Mouse (Mus musculus) limb, embryonic 13.5 days (tissue): ENCODE data around the gene Fabp2. TPM values are rescaled to one million over a fixed set of nuclear protein-coding genes. Genes with fewer than 3 reads are reported as not detected.
A peak's percentile ranks its signal among the peaks of the same experiment; 100 is the strongest.
"Not testable (repeated sequence)": the region's sequence is repeated elsewhere in the genome, so short reads cannot be mapped to it uniquely, and the experiment has no call there.

Source experiments
- ATAC-seq: fragments of 200-750 bp; cut with Nextera tagmentation; 2 replicates; pipeline ENCODE4 v1.8.0; 2017; ENCODE audit warnings: low read depth, moderate number of reproducible peaks, moderate TSS enrichment; ENCODE audit not compliant: low FRiP score
- H3K27ac ChIP-seq: fragments of 300-500 bp; sonication (generic); 2 replicates; pipeline ENCODE4 v1.5.1; 2015; ENCODE audit warnings: inconsistent platforms, mild to moderate bottlenecking, moderate library complexity
- H3K27me3 ChIP-seq: fragments of 300-500 bp; sonication (generic); 2 replicates; pipeline ENCODE4 v1.6.1; 2015; ENCODE audit warnings: mild to moderate bottlenecking, inconsistent platforms
- H3K36me3 ChIP-seq: fragments of 300-500 bp; sonication (generic); 2 replicates; pipeline ENCODE4 v1.6.1; 2015; ENCODE audit warnings: inconsistent platforms, mild to moderate bottlenecking, moderate library complexity
- H3K4me1 ChIP-seq: fragments of 300-500 bp; sonication (generic); 2 replicates; pipeline ENCODE4 v1.6.1; 2015; ENCODE audit warnings: inconsistent platforms
- H3K4me2 ChIP-seq: fragments of 300-500 bp; sonication (generic); replicated peaks from 2 replicates; pipeline ENCODE4 v1.6.1; 2015; ENCODE audit warnings: inconsistent platforms, mild to moderate bottlenecking, moderate library complexity
- H3K4me3 ChIP-seq: fragments of 300-500 bp; sonication (generic); 2 replicates; pipeline ENCODE4 v1.5.1; 2015; ENCODE audit warnings: moderate library complexity, mild to moderate bottlenecking, inconsistent platforms
- H3K9ac ChIP-seq: fragments of 300-500 bp; sonication (generic); 2 replicates; pipeline ENCODE4 v1.6.1; 2015; ENCODE audit warnings: mild to moderate bottlenecking, inconsistent platforms
- H3K9me3 ChIP-seq: fragments of 300-500 bp; sonication (generic); 2 replicates; pipeline ENCODE4 v1.6.1; 2016; ENCODE audit warnings: inconsistent platforms
- WGBS: fragments of 180-500 bp; shearing (Covaris S2); methylation state at CpG from one replicate; pipeline ENCODE4 v1.1.7; 2015; 5-methylcytosine and 5-hydroxymethylcytosine counted together
- polyA plus RNA-seq: library from polyadenylated mRNA; unstranded; fragments of >200 nt; fragmentation: Nextera tagmentation; extraction: Ambion mirVana; gene quantifications from 2 replicates; pipeline ENCODE4 v1.2.1, GENCODE M21; 2015

Fabp2 gene
- polyA plus RNA-seq, 1 experiment from 2014 or later, result 0.45 TPM

DNA sequence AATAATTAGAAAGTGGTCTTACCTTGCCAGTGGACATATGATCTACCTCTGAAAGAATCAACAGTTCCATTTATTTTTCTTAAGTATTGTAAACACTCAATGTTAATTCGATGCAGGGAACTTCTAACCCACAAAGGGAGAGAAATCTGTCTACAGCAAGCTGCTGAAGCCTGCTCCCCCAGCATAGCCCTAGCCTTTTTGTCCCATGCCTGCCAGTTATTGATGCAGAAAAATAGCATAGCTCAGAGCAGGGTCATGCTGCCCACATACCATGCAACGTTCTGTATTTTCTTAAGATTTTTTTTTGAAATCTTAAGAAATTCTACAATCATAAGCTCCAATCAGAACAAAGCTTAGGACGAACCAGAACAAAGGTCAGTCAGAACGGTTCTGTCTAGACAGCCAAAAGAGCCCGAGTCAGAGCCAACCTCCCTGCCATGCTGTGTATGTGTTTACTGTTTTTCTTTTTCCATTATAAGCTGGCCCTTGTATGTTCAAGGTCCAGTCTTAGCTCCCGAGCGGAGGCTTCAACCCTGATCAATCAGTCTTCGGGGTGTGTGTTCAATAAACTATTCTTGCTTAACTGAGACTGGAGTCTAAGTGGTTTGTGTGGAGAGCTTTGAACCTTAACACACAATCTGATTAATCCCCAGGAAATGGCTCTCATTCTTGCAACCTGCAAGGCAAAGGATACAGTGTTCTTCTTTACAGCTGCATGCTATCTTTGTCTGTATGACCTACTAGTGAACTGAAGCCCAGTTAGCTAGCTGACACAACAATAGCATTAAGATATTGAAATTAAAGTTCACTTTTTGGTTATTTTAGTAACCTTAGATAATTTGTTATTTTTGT, 27.0 kb downstream of the Fabp2 start:
- 91% methylated on average over 8 of the region's 8 CpGs for WGBS

GRCm38 (mm10) chr3:122923147-122923546, 28.3 kb downstream of the Fabp2 start:
- no peak for ATAC-seq
- Histone ChIP-seq H3K27me3 (no peaks in the 10 kb centered on the region), H3K27ac (no peak overlapping the region), H3K9me3 (no peaks in the 10 kb centered on the region), H3K9ac (no peak overlapping the region), H3K4me1 (peaks cover 12% of the 10 kb centered on the region), H3K4me3 (peak overlapping the region; percentile 60; the same call in 1 of the 2 replicates), H3K4me2 (peak overlapping the region; percentile 64), H3K36me3 (peaks cover 15% of the 10 kb centered on the region; the same call in 1 of the 2 replicates)
- 77% methylated on average over 7 of the region's 7 CpGs for WGBS

More for the DNA sequence above, 27.0 kb downstream of the Fabp2 start:
- H3K9ac ChIP-seq, result no peak overlapping the region
- no peak overlapping the region for H3K27ac ChIP-seq
- peaks cover 8% of the 10 kb centered on the region; the same call in 1 of the 2 replicates for H3K36me3 ChIP-seq
- H3K4me1 ChIP-seq, result peaks cover 12% of the 10 kb centered on the region
- no peak for ATAC-seq
- no peaks in the 10 kb centered on the region for H3K27me3 ChIP-seq
- H3K9me3 ChIP-seq, result no peaks in the 10 kb centered on the region
- H3K4me3 ChIP-seq, result no peak overlapping the region
- no peak overlapping the region for H3K4me2 ChIP-seq

DNA sequence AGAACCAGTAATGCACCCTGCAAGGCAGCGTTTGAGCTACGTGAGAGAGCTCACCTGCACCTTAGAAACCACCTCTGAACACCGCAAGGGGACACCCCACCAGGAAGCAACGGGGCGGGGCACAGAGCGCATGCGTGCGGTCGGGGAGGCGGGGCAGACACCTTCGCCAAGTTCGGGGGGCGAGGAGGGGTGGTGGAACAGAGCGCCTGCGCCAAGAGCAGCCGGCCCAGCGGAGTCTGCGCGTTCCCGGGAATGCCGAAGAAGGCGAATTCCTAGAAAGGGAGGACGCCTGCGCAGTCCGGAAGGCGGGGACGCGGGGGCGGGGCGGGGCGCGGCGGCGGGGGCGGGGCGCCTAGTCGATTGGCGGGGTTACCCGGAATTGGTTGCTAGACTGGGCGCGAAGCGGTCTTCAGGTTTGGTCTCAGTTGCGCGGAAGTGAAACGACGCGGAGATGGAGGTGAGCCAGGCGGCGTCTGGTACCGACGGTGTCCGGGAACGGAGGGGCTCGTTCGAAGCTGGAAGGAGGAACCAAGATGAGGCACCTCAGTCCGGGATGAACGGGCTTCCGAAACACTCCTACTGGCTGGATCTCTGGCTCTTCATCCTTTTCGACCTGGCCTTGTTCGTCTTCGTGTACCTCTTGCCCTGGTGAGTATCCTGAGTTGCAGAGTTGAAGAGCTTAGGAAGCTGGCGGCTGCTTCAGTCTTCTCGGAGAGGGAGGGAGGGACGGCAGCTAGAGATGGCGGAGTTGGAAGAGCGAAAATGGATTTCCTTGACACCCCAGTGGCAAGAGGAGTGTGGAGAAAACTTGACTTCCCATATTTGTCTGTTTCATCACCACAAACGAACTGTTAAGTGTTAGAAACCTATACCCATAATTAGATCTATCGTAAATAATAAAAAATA, 29.4 kb downstream of the Fabp2 start, which contains the start of gene 1810037I17Rik:
Gene 1810037I17Rik, plus strand, starts transcription at position 195 of the 906 bp plus-strand sequence.
- H3K4me2 ChIP-seq, result peak within 1 kb of the TSS; percentile 72
- H3K9me3 ChIP-seq, result no peaks in the 10 kb centered on the region
- peaks cover 12% of the 10 kb centered on the region for H3K4me1 ChIP-seq
- no peaks in the 10 kb centered on the region for H3K27me3 ChIP-seq
- peak within 1 kb of the TSS; percentile 60 for H3K4me3 ChIP-seq
- ATAC-seq, result peak; percentile 99
- H3K9ac ChIP-seq, result peak within 1 kb of the TSS; percentile 74
- peak within 1 kb of the TSS; percentile 77 for H3K27ac ChIP-seq
- peaks cover 15% of the 10 kb centered on the region; the same call in 1 of the 2 replicates for H3K36me3 ChIP-seq
- WGBS, result under 1% methylated on average over 68 of the region's 68 CpGs

- ATAC-seq, result no peak
- no peak overlapping the region for H3K9ac ChIP-seq
Observed at GRCm38 (mm10) chr3:122929723-122930122, 34.9 kb downstream of the Fabp2 start.

GRCm38 (mm10) chr3:122932466-122932865, 37.6 kb downstream of the Fabp2 start:
- H3K4me2 ChIP-seq, result no peak overlapping the region
- H3K4me3 ChIP-seq, result no peak overlapping the region
- H3K4me1 ChIP-seq, result no peaks in the 10 kb centered on the region
- 94% methylated on average over 1 of the region's 1 CpGs for WGBS
- H3K36me3 ChIP-seq, result peaks cover 18% of the 10 kb centered on the region
- ATAC-seq, result no peak
- no peak overlapping the region for H3K27ac ChIP-seq
- no peaks in the 10 kb centered on the region for H3K27me3 ChIP-seq
- no peak overlapping the region for H3K9ac ChIP-seq
- no peaks in the 10 kb centered on the region for H3K9me3 ChIP-seq

More at GRCm38 (mm10) chr3:122929723-122930122, 34.9 kb downstream of the Fabp2 start:
- WGBS, result 86% methylated on average over 6 of the region's 6 CpGs
- no peak overlapping the region for H3K4me2 ChIP-seq
- H3K27ac ChIP-seq, result no peak overlapping the region
- H3K27me3 ChIP-seq, result no peaks in the 10 kb centered on the region
- H3K4me1 ChIP-seq, result peaks cover 12% of the 10 kb centered on the region
- peaks cover 26% of the 10 kb centered on the region for H3K36me3 ChIP-seq
- H3K4me3 ChIP-seq, result no peak overlapping the region
- no peaks in the 10 kb centered on the region for H3K9me3 ChIP-seq

- not testable (repeated sequence) for H3K9me3 ChIP-seq, H3K4me3 ChIP-seq, H3K27ac ChIP-seq, ATAC-seq, H3K4me2 ChIP-seq, H3K9ac ChIP-seq, H3K27me3 ChIP-seq, H3K4me1 ChIP-seq
- 87% methylated on average over 13 of the region's 13 CpGs for WGBS
- H3K36me3 ChIP-seq, result peaks cover 16% of the 10 kb centered on the region
Observed at GRCm38 (mm10) chr3:122937176-122937575, 42.3 kb downstream of the Fabp2 start.

GRCm38 (mm10) chr3:122939215-122939614, 44.3 kb downstream of the Fabp2 start:
- no peak for ATAC-seq
- Histone ChIP-seq H3K9me3 (no peaks in the 10 kb centered on the region), H3K27ac (no peak overlapping the region), H3K4me1 (no peaks in the 10 kb centered on the region), H3K36me3 (peaks cover 9% of the 10 kb centered on the region), H3K9ac (no peak overlapping the region), H3K4me2 (no peak overlapping the region), H3K27me3 (no peaks in the 10 kb centered on the region), H3K4me3 (no peak overlapping the region)
- WGBS, result 74% methylated on average over 2 of the region's 2 CpGs

DNA sequence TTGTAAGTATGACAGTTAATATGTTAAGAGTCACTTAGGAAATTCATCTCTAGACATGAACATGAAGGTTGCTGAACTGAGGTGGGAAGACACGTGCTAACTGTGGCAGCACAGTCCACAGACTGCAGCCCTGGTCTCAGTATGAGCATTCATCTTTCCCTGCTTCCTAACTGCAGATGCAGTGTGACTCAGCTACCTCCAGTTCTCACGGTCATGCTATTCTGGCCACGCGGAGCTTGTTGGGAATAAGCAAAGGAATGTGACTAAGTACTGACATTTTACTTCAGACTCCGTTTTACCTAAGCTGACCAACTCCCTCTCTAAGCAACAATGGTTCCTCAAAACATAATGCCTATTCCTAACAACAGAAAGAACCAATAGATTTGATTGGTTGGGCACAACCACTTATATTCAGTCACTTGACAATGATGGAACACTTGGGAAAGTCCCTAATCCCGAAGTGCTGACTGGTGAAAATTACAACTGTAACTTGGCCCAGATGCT, 48.6 kb downstream of the Fabp2 start:
- H3K27me3 ChIP-seq, result no peaks in the 10 kb centered on the region
- H3K36me3 ChIP-seq, result peaks cover 5% of the 10 kb centered on the region; the same call in 1 of the 2 replicates
- 82% methylated on average over 6 of the region's 6 CpGs for WGBS
- no peaks in the 10 kb centered on the region for H3K4me1 ChIP-seq
- H3K4me2 ChIP-seq, result no peak overlapping the region
- H3K27ac ChIP-seq, result no peak overlapping the region
- no peak for ATAC-seq
- no peak overlapping the region for H3K9ac ChIP-seq
- no peaks in the 10 kb centered on the region for H3K9me3 ChIP-seq
- no peak overlapping the region for H3K4me3 ChIP-seq

Other genes starting within 250 kb of the Fabp2 start
- 3.3 and 3.7 TPM in 2 replicates for gene Pde5a, start 166.1 kb upstream of the Fabp2 start, polyA plus RNA-seq
- gene Gm10959, start 24.3 kb downstream of the Fabp2 start, polyA plus RNA-seq, result not detected in 2 replicates
- gene 1810037I17Rik, start 29.1 kb downstream of the Fabp2 start, polyA plus RNA-seq, result 79.8 and 85.7 TPM in 2 replicates
- gene Usp53, start 89.4 kb downstream of the Fabp2 start, polyA plus RNA-seq, result 6.1 and 6.7 TPM in 2 replicates
- 16.3 and 18.3 TPM in 2 replicates for gene Myoz2, start 139.9 kb downstream of the Fabp2 start, polyA plus RNA-seq